Mouse (Mus musculus) B cell, adult 2 months (primary cell): ENCODE measurements around the gene Cfap73.

Experiments used
- DNase-seq, 2 experiments: peaks; one replicate each; pipeline ENCODE4 v3.0.0; 2022

Gene Cfap73

GRCm38 (mm10) chr5:120647361-120647760, 13.3 kb upstream of the Cfap73 start:
- no peak for DNase-seq

GRCm38 (mm10) chr5:120645851-120646250, 11.8 kb upstream of the Cfap73 start:
- no peak for DNase-seq

- DNase-seq, result no peak
Observed at GRCm38 (mm10) chr5:120644227-120644626, 10.2 kb upstream of the Cfap73 start.

- DNase-seq, result no peak
Observed at GRCm38 (mm10) chr5:120643365-120644085, 9.5 kb upstream of the Cfap73 start.

- no peak for DNase-seq
Observed at GRCm38 (mm10) chr5:120640094-120640493, 6.1 kb upstream of the Cfap73 start.

GRCm38 (mm10) chr5:120635633-120636032, 1.6 kb upstream of the Cfap73 start:
- DNase-seq, result no peak

- DNase-seq, result peak in 1 of 2 experiments; percentile 9
Observed at GRCm38 (mm10) chr5:120634860-120635259, 825 bp upstream of the Cfap73 start.

GRCm38 (mm10) chr5:120631892-120632291, 2.1 kb downstream of the Cfap73 start:
- DNase-seq, result peak in 1 of 2 experiments; percentile 21

GRCm38 (mm10) chr5:120631128-120631527, 2.9 kb downstream of the Cfap73 start:
- peak in 1 of 2 experiments; percentile 32 for DNase-seq

- DNase-seq, result no peak
Observed at GRCm38 (mm10) chr5:120628624-120629023, 5.4 kb downstream of the Cfap73 start.

GRCm38 (mm10) chr5:120627515-120628300, 6.3 kb downstream of the Cfap73 start:
- no peak for DNase-seq

- DNase-seq, result peak; percentile 64 to 69
Observed at GRCm38 (mm10) chr5:120626399-120626798, 7.6 kb downstream of the Cfap73 start.

- DNase-seq, result no peak
Observed at GRCm38 (mm10) chr5:120624427-120624826, 9.6 kb downstream of the Cfap73 start.

GRCm38 (mm10) chr5:120622198-120622851, 11.7 kb downstream of the Cfap73 start:
- DNase-seq, result peak; percentile 70 to 71

- no peak for DNase-seq
Observed at GRCm38 (mm10) chr5:120621846-120622197, 12.2 kb downstream of the Cfap73 start.

GRCm38 (mm10) chr5:120621078-120621765, 12.8 kb downstream of the Cfap73 start:
- peak; percentile 82 to 83 for DNase-seq

GRCm38 (mm10) chr5:120620375-120621077, 13.5 kb downstream of the Cfap73 start:
- DNase-seq, result peak; percentile 96 to 97

GRCm38 (mm10) chr5:120619201-120619600, 14.8 kb downstream of the Cfap73 start:
- DNase-seq, result peak; percentile 88 to 89

GRCm38 (mm10) chr5:120618778-120619177, 15.3 kb downstream of the Cfap73 start:
- no peak for DNase-seq

GRCm38 (mm10) chr5:120615903-120616302, 18.1 kb downstream of the Cfap73 start:
- peak; percentile 82 to 84 for DNase-seq

- DNase-seq, result peak; percentile 100
Observed at GRCm38 (mm10) chr5:120612822-120613604, 21.0 kb downstream of the Cfap73 start.
